In genomic region chr7:70366808-70367095, GRCm38 (mm10) we compare ENCODE assay signal across 9 mouse cellular contexts. TPM values are rescaled to one million over a fixed set of nuclear protein-coding genes. Genes with fewer than 3 reads are reported as not detected.
A peak's percentile ranks its signal among the peaks of the same experiment; 100 is the strongest.
DNase-seq lines count a peak whose midpoint lies in the region; ATAC-seq and TF ChIP-seq lines count a peak whose summit lies in the region.
"Had no signal": no experiment of that assay in that cellular context is flagged by ENCODE, and none has a peak within 500 bp of the region (broad histone marks: within the 10 kb centered on the region; RNA-seq: fewer than 3 reads in every experiment).

No protein-coding gene starts in this region.

- no peak for ATAC-seq in heart, embryonic 14.5 days (ENCODE audit: insufficient number of reproducible peaks, insufficient read depth, low FRiP score, low read depth)
- no peak for ATAC-seq in liver, embryonic 15.5 days (ENCODE audit: insufficient read depth)
- no peak for ATAC-seq in monocyte, adult 5-6 weeks (replicated peaks; ENCODE audit: insufficient number of reproducible peaks, low FRiP score, low TSS enrichment, poor library complexity, severe bottlenecking)

- peak overlapping the region; percentile 58 for H3K4me2 ChIP-seq in heart, embryonic 14.5 days (ENCODE audit: low read length)
- H3K4me2 ChIP-seq in liver, embryonic 15.5 days: peak overlapping the region; percentile 9; the same call in 1 of the 2 replicates

- peak overlapping the region; percentile 47 to 48; a peak in 3 of 4 replicates for H3K4me3 ChIP-seq in heart, embryonic 14.5 days (ENCODE audit: control insufficient read depth in 1 of 2, insufficient read depth in 1 of 2, low read depth in 1 of 2, low read length in 2 of 2)
- H3K4me3 ChIP-seq in cortical plate, adult 2 months (ENCODE audit: insufficient read depth, low read length): peak overlapping the region; percentile 49; the same call in 1 of the 2 replicates
- peak overlapping the region; percentile 67 for H3K4me3 ChIP-seq in hindbrain, embryonic 10.5 days
- no peak overlapping the region for H3K4me3 ChIP-seq in liver, embryonic 15.5 days (replicated peaks)

- peak overlapping the region; percentile 75; the same call in 1 of the 2 replicates for H3K9ac ChIP-seq in heart, embryonic 14.5 days (ENCODE audit: low read length)
- no peak overlapping the region for H3K9ac ChIP-seq in liver, embryonic 15.5 days

- TF ChIP-seq CTCF in cortical plate, adult 2 months (IDR thresholded peaks at IDR 0.05; ENCODE audit: extremely low read depth, insufficient read depth, low read length): no peak

- peaks cover 3 to 5% of the 10 kb centered on the region in 2 experiments; a peak in 3 of 4 replicates for H3K4me1 ChIP-seq in heart, embryonic 14.5 days (ENCODE audit: control insufficient read depth in 2 of 2, insufficient read depth in 2 of 2, low read length in 2 of 2)
- H3K4me1 ChIP-seq in cortical plate, adult 2 months (ENCODE audit: control insufficient read depth, insufficient read depth, low read length): no peaks in the 10 kb centered on the region
- H3K4me1 ChIP-seq in hindbrain, embryonic 10.5 days (replicated peaks): peaks cover 68% of the 10 kb centered on the region
- no peaks in the 10 kb centered on the region; the same call in 1 of the 2 replicates for H3K4me1 ChIP-seq in liver, embryonic 15.5 days (replicated peaks)

- WGBS in heart, embryonic 14.5 days: 0% methylated on average over 1 of the region's 1 CpGs
- 0% methylated on average over 1 of the region's 1 CpGs for WGBS in hindbrain, embryonic 10.5 days
- 0% methylated on average over 1 of the region's 1 CpGs for WGBS in liver, embryonic 15.5 days (ENCODE audit: insufficient replicate concordance)

- no peak for DNase-seq in heart, adult 9 months (ENCODE audit: low spot score in 2 of 2)
- no peak for DNase-seq in hindbrain, embryonic 10.5 days (ENCODE audit: low spot score)
- no peak for DNase-seq in right cerebral cortex, postnatal 4 days
- DNase-seq in adrenal gland, postnatal 36 days: no peak
- DNase-seq: lung, postnatal 10 days had no signal

- H3K27me3 ChIP-seq in heart, embryonic 14.5 days (ENCODE audit: control insufficient read depth, insufficient read depth, low read length): peaks cover 68% of the 10 kb centered on the region
- H3K27me3 ChIP-seq in hindbrain, embryonic 10.5 days (ENCODE audit: insufficient read depth, poor library complexity, severe bottlenecking): peaks cover 58% of the 10 kb centered on the region
- peaks cover 91% of the 10 kb centered on the region for H3K27me3 ChIP-seq in liver, embryonic 15.5 days

- H3K27ac ChIP-seq in heart, embryonic 14.5 days (replicated peaks in 1 of 2; ENCODE audit: control insufficient read depth in 1 of 2, insufficient read depth in 1 of 2, low read depth in 2 of 2, low read length in 2 of 2): no peak overlapping the region
- H3K27ac ChIP-seq in cortical plate, adult 2 months (ENCODE audit: insufficient read depth, low read length): no peak overlapping the region
- H3K27ac ChIP-seq in hindbrain, embryonic 10.5 days: peak overlapping the region; percentile 99
- H3K27ac ChIP-seq in liver, embryonic 15.5 days (replicated peaks): no peak overlapping the region

- H3K9me3 ChIP-seq in heart, embryonic 14.5 days (ENCODE audit: control insufficient read depth, low read length): no peaks in the 10 kb centered on the region
- no peaks in the 10 kb centered on the region for H3K9me3 ChIP-seq in hindbrain, embryonic 10.5 days
- H3K9me3 ChIP-seq in liver, embryonic 15.5 days (replicated peaks): no peaks in the 10 kb centered on the region

- no peak for TF ChIP-seq POLR2A in cortical plate, adult 2 months (IDR thresholded peaks at IDR 0.05; ENCODE audit: extremely low read depth, insufficient read depth, low read length)

- no peaks in the 10 kb centered on the region for H3K36me3 ChIP-seq in heart, embryonic 14.5 days (ENCODE audit: control insufficient read depth, insufficient read depth, low read length)
- H3K36me3 ChIP-seq in hindbrain, embryonic 10.5 days: no peaks in the 10 kb centered on the region
- H3K36me3 ChIP-seq in liver, embryonic 15.5 days (replicated peaks): no peaks in the 10 kb centered on the region

RNA-seq across cellular contexts. Expression of gene Nr2f2, which starts 0.2 kb away (rescaled TPM):
- polyA plus RNA-seq in heart, embryonic 14.5 days (2014; fragmentation: Nextera tagmentation; extraction: Ambion mirVana): 28.3 and 32.5 TPM in 2 replicates
- 13.8 and 21.2 TPM in 2 replicates for polyA plus RNA-seq in cortical plate, adult 2 months (2012; rRNA removed)
- 83.4 and 86.4 TPM in 2 replicates for polyA plus RNA-seq in hindbrain, embryonic 10.5 days (2016; fragmentation: Nextera tagmentation; extraction: Ambion mirVana)
- polyA plus RNA-seq in liver, embryonic 15.5 days (2015; fragmentation: Nextera tagmentation; extraction: Ambion mirVana): 6.5 and 6.7 TPM in 2 replicates
- total RNA-seq in adrenal gland, postnatal 36 days (2021): 100 to 1,000 TPM in 1 of 2 experiments, 10 to 100 TPM in 1; 99.5 to 128 TPM
- total RNA-seq in monocyte, adult 5-6 weeks (2017): not detected in 3 replicates
